Mouse (Mus musculus) heart, postnatal 0 days (tissue): ENCODE measurements at regions not wholly inside any gene's neighbourhood (a gene's known extent, or its start where the extent isn't known, plus 50 kb on each side); places are given as distances from the start of the nearest gene placed in this dataset.
A peak's percentile ranks its signal among the peaks of the same experiment; 100 is the strongest.

Experiments used
- ATAC-seq: fragments of 200-750 bp; cut with Nextera tagmentation; 2 replicates; pipeline ENCODE4 v1.8.0; 2017; ENCODE audit warnings: low read depth, moderate number of reproducible peaks, moderate library complexity; ENCODE audit not compliant: insufficient read depth
- DNase-seq: peaks from one replicate; pipeline ENCODE4 v3.0.0-alpha.2; 2016; ENCODE audit warnings: low spot score
- H3K27ac ChIP-seq: fragments of 300-500 bp; sonication (generic); 2 replicates; pipeline ENCODE4 v1.5.1; 2014; ENCODE audit warnings: low read depth, mild to moderate bottlenecking
- H3K27me3 ChIP-seq: fragments of 300-500 bp; sonication (generic); 2 replicates; pipeline ENCODE4 v1.6.1; 2014; ENCODE audit warnings: low read length, mixed read lengths; ENCODE audit not compliant: control insufficient read depth, insufficient read depth
- H3K36me3 ChIP-seq: fragments of 300-500 bp; sonication (generic); replicated peaks from 2 replicates; pipeline ENCODE4 v1.6.1; 2014; ENCODE audit warnings: low read length, mixed read lengths; ENCODE audit not compliant: control insufficient read depth, insufficient read depth
- H3K4me1 ChIP-seq: fragments of 300-500 bp; sonication (generic); 2 replicates; pipeline ENCODE4 v1.6.1; 2014; ENCODE audit warnings: antibody characterized with exemption; ENCODE audit not compliant: control insufficient read depth, insufficient read depth
- H3K4me2 ChIP-seq: fragments of 300-500 bp; sonication (generic); 2 replicates; pipeline ENCODE4 v1.6.1; 2014; ENCODE audit warnings: low read depth, mild to moderate bottlenecking, low read length, moderate library complexity
- H3K4me3 ChIP-seq: fragments of 300-500 bp; sonication (generic); 2 replicates; pipeline ENCODE4 v1.5.1; 2014; ENCODE audit warnings: low read depth, low read length
- H3K9ac ChIP-seq: fragments of 300-500 bp; sonication (generic); replicated peaks from 2 replicates; pipeline ENCODE4 v1.6.1; 2014; ENCODE audit warnings: low read depth, low read length, mixed read lengths
- H3K9me3 ChIP-seq: fragments of 300-500 bp; sonication (generic); replicated peaks from 2 replicates; pipeline ENCODE4 v1.6.1; 2016; ENCODE audit warnings: low read length; ENCODE audit not compliant: control insufficient read depth
- CTCF ChIP-seq: IDR thresholded peaks from 2 replicates; pipeline ENCODE4 v1.5.1; 2016; ENCODE audit warnings: antibody characterized with exemption, control low read depth, low read depth
- EP300 ChIP-seq: IDR thresholded peaks from 2 replicates; pipeline ENCODE4 v1.6.1; 2016; ENCODE audit warnings: antibody characterized with exemption, low read depth
- WGBS: fragments of 180-500 bp; shearing (Covaris S2); extraction: QIAGEN DNeasy Blood & Tissue Kit; methylation state at CpG from one replicate; pipeline ENCODE4 v1.1.7; 2014; 5-methylcytosine and 5-hydroxymethylcytosine counted together

GRCm38 (mm10) chr2:159729301-159729700, 604.7 kb downstream of the Gm826 start:
- no peak for TF ChIP-seq EP300
- no peak for TF ChIP-seq CTCF
- DNase-seq (peak; percentile 9), ATAC-seq (peak; percentile 47)
- no peak overlapping the region for H3K9ac ChIP-seq
- no peak overlapping the region for H3K4me3 ChIP-seq
- H3K4me1 ChIP-seq: peaks cover 7% of the 10 kb centered on the region
- H3K27ac ChIP-seq: no peak overlapping the region
- H3K27me3 ChIP-seq: no peaks in the 10 kb centered on the region
- WGBS: 15% methylated on average over 3 of the region's 3 CpGs
- no peaks in the 10 kb centered on the region for H3K9me3 ChIP-seq
- H3K4me2 ChIP-seq: no peak overlapping the region
- no peaks in the 10 kb centered on the region for H3K36me3 ChIP-seq

GRCm38 (mm10) chr2:159730221-159730620, 603.7 kb downstream of the Gm826 start:
- Histone ChIP-seq H3K9ac (no peak overlapping the region), H3K4me1 (peaks cover 7% of the 10 kb centered on the region), H3K4me2 (no peak overlapping the region), H3K27me3 (no peaks in the 10 kb centered on the region), H3K9me3 (no peaks in the 10 kb centered on the region), H3K4me3 (no peak overlapping the region), H3K36me3 (no peaks in the 10 kb centered on the region), H3K27ac (no peak overlapping the region)
- DNase-seq: no peak
- ATAC-seq: no peak
- WGBS: 63% methylated on average over 8 of the region's 8 CpGs
- TF ChIP-seq EP300 (no peak), CTCF (no peak)

GRCm38 (mm10) chr2:159731305-159731704, 602.7 kb downstream of the Gm826 start:
- Histone ChIP-seq H3K9me3 (no peaks in the 10 kb centered on the region), H3K4me2 (no peak overlapping the region), H3K36me3 (no peaks in the 10 kb centered on the region), H3K27ac (no peak overlapping the region), H3K4me1 (peaks cover 7% of the 10 kb centered on the region), H3K9ac (no peak overlapping the region), H3K4me3 (no peak overlapping the region), H3K27me3 (no peaks in the 10 kb centered on the region)
- no peak for ATAC-seq
- TF ChIP-seq CTCF (no peak), EP300 (no peak)
- no peak for DNase-seq

GRCm38 (mm10) chr2:159732413-159732812, 601.5 kb downstream of the Gm826 start:
- Histone ChIP-seq H3K4me2 (no peak overlapping the region), H3K27ac (peak overlapping the region; percentile 79), H3K4me1 (peaks cover 7% of the 10 kb centered on the region), H3K9me3 (no peaks in the 10 kb centered on the region), H3K4me3 (no peak overlapping the region), H3K27me3 (no peaks in the 10 kb centered on the region), H3K9ac (no peak overlapping the region), H3K36me3 (no peaks in the 10 kb centered on the region)
- peak; percentile 77 for ATAC-seq
- TF ChIP-seq EP300: no peak
- TF ChIP-seq CTCF: no peak
- 13% methylated on average over 3 of the region's 3 CpGs for WGBS
- peak; percentile 63 for DNase-seq

- TF ChIP-seq EP300 (no peak), CTCF (no peak)
- Histone ChIP-seq H3K27me3 (no peaks in the 10 kb centered on the region), H3K4me1 (peaks cover 7% of the 10 kb centered on the region), H3K27ac (no peak overlapping the region), H3K9ac (no peak overlapping the region), H3K4me2 (no peak overlapping the region), H3K36me3 (no peaks in the 10 kb centered on the region), H3K9me3 (no peaks in the 10 kb centered on the region), H3K4me3 (no peak overlapping the region)
- WGBS: 74% methylated on average over 5 of the region's 5 CpGs
- DNase-seq (no peak), ATAC-seq (no peak)
Observed at GRCm38 (mm10) chr2:159734576-159734975, 599.4 kb downstream of the Gm826 start.

GRCm38 (mm10) chr2:159755541-159756011, 578.4 kb downstream of the Gm826 start:
- DNase-seq (no peak), ATAC-seq (no peak)
- H3K36me3 ChIP-seq: no peaks in the 10 kb centered on the region
- no peaks in the 10 kb centered on the region for H3K9me3 ChIP-seq
- H3K4me3 ChIP-seq: no peak overlapping the region
- H3K27ac ChIP-seq: no peak overlapping the region
- no peaks in the 10 kb centered on the region for H3K27me3 ChIP-seq
- TF ChIP-seq CTCF (no peak), EP300 (no peak)
- no peak overlapping the region for H3K4me2 ChIP-seq
- no peak overlapping the region for H3K9ac ChIP-seq
- H3K4me1 ChIP-seq: no peaks in the 10 kb centered on the region
- 75% methylated on average over 7 of the region's 7 CpGs for WGBS
